Mouse (Mus musculus): ENCODE data around the gene Heatr5a. TPM values are rescaled to one million over a fixed set of nuclear protein-coding genes. Genes with fewer than 3 reads are reported as not detected.

Heatr5a gene
- not detected in 2 replicates for polyA plus RNA-seq (2012; ENCODE audit: insufficient read depth, insufficient read length, low replicate concordance, missing spikeins)

DNA sequence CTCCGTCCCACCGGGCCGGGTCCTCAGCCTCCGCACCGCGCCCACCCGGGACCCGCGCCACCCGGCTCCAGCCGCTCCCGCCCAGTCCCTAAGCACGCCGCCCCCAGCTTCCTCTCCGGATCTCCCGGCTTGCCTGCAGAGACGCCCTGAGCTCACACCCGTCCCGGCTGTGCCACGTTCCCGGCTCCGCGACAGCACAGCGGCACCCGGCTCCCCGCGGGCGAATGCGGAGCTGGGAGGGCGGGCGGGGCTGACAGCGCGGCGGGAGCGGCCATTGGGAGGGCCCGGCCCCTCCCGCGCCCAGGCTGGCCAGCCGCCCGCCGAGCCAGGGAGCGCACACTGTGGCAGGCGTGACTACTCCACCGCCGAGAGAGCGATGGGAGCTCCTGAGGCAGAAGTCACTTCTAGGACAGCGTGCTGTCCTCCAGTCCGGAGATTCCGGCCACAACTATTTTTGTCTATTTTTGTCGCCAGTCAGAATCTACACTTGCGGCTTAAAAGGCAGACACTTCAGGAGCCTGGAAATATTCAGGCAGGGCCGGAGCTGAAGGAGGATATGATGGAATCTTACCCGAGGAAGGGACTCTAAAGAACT, at the start of gene Heatr5a:
TSS of gene Heatr5a (minus strand) at position 252 of the 595 bp plus-strand sequence.
- H3K4me1 ChIP-seq (ENCODE audit: control insufficient read depth, insufficient read depth, low read length), result peaks cover 2% of the 10 kb centered on the region; the same call in 1 of the 2 replicates
- WGBS, result under 1% methylated on average over 53 of the region's 53 CpGs
- H3K4me3 ChIP-seq (ENCODE audit: insufficient read depth, low read depth, low read length), result peak within 1 kb of the TSS; percentile 94
- TF ChIP-seq CTCF (IDR thresholded peaks at IDR 0.05; ENCODE audit: insufficient read depth, low read depth, low read length) (no peak), POLR2A (IDR thresholded peaks at IDR 0.05; ENCODE audit: insufficient read depth, low read depth, low read length) (no peak)
- no peak within 1 kb of the TSS for H3K27ac ChIP-seq (ENCODE audit: insufficient read depth, low read depth, low read length)

DNA sequence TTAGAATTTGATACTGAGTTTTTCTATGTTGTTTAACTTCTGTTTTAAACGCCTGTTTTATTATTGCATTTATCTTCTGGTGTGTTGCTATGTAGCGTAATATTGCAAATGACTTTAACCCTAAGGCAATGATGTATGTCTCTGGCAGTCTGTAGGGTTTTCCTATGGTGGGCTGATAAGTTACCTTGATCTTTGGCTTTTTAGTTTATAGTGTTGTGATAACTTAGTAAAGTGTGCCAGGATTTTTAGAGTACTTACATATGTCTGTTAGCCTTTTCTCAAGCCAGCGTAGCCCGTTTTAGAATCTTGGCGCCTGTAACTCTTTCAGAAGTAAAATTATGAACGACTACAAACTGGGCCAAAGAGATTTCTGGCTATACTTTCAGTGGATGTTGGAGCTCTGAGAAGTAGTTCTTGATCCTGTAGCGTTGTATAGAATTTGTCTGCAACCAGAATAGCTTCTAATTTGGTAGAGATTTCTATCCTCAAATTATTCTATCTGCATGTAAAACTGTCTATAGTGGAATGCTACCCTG, 43.4 kb upstream of the Heatr5a start:
- no peaks in the 10 kb centered on the region for H3K4me1 ChIP-seq (ENCODE audit: control insufficient read depth, insufficient read depth, low read length)
- TF ChIP-seq POLR2A (IDR thresholded peaks at IDR 0.05; ENCODE audit: insufficient read depth, low read depth, low read length), result no peak
- TF ChIP-seq CTCF (IDR thresholded peaks at IDR 0.05; ENCODE audit: insufficient read depth, low read depth, low read length), result no peak
- 92% methylated on average over 7 of the region's 7 CpGs for WGBS
- H3K4me3 ChIP-seq (ENCODE audit: insufficient read depth, low read depth, low read length), result no peak overlapping the region
- no peak overlapping the region for H3K27ac ChIP-seq (ENCODE audit: insufficient read depth, low read depth, low read length)

DNA sequence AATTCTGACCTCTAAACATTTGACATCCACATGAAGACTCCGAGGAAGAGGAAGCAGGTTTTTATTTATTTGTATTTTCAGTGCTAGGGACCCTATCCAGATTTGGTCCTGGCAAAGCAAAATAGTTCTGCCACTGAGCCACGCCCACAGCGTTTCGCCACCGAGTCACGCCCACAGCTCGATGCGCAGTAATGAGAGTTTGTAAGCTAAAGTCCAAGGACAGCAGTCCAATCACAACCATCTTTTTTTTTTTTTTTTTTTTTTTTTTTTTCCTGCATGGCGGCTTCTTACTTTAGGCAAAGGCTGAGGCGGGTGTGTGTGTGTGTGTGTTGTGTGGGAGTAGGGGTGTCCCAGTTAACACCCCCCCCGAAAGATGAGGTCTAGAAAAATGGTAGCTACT, 42.9 kb upstream of the Heatr5a start:
- H3K27ac ChIP-seq (ENCODE audit: insufficient read depth, low read depth, low read length), result no peak overlapping the region
- 75% methylated on average over 11 of the region's 11 CpGs for WGBS
- TF ChIP-seq POLR2A (IDR thresholded peaks at IDR 0.05; ENCODE audit: insufficient read depth, low read depth, low read length) (no peak), CTCF (IDR thresholded peaks at IDR 0.05; ENCODE audit: insufficient read depth, low read depth, low read length) (no peak)
- H3K4me3 ChIP-seq (ENCODE audit: insufficient read depth, low read depth, low read length), result no peak overlapping the region
- no peaks in the 10 kb centered on the region for H3K4me1 ChIP-seq (ENCODE audit: control insufficient read depth, insufficient read depth, low read length)

DNA sequence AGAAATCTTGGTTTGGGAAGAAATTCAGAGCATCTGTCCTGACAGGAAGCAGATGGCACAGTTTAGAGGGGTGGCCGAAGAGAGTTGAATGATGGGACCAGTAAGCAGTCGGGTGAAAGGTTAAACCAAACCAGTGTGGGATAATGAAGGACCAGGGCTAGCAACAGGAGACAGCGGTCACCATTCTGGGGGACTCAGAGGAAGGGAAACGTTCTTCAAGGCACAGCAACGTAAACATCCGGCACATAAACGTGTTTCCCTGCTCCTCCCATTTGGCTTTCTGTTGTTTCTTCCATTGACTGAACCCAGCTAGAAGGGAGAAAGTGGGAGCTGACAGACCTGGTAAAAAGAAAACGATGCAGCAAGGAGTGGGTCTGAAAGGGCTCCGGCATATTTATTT, 42.2 kb upstream of the Heatr5a start:
- WGBS, result 72% methylated on average over 9 of the region's 9 CpGs

GRCm38 (mm10) chr12:52012159-52012558, 41.0 kb upstream of the Heatr5a start:
- H3K4me1 ChIP-seq (ENCODE audit: control insufficient read depth, insufficient read depth, low read length), result no peaks in the 10 kb centered on the region
- WGBS, result 87% methylated on average over 8 of the region's 8 CpGs
- TF ChIP-seq POLR2A (IDR thresholded peaks at IDR 0.05; ENCODE audit: insufficient read depth, low read depth, low read length) (no peak), CTCF (IDR thresholded peaks at IDR 0.05; ENCODE audit: insufficient read depth, low read depth, low read length) (no peak)
- H3K4me3 ChIP-seq (ENCODE audit: insufficient read depth, low read depth, low read length), result no peak overlapping the region
- H3K27ac ChIP-seq (ENCODE audit: insufficient read depth, low read depth, low read length), result no peak overlapping the region

More for the DNA sequence above, 42.2 kb upstream of the Heatr5a start:
- H3K4me3 ChIP-seq (ENCODE audit: insufficient read depth, low read depth, low read length), result no peak overlapping the region
- TF ChIP-seq CTCF (IDR thresholded peaks at IDR 0.05; ENCODE audit: insufficient read depth, low read depth, low read length), result no peak
- TF ChIP-seq POLR2A (IDR thresholded peaks at IDR 0.05; ENCODE audit: insufficient read depth, low read depth, low read length), result no peak
- no peaks in the 10 kb centered on the region for H3K4me1 ChIP-seq (ENCODE audit: control insufficient read depth, insufficient read depth, low read length)
- no peak overlapping the region for H3K27ac ChIP-seq (ENCODE audit: insufficient read depth, low read depth, low read length)

- Histone ChIP-seq H3K4me1 (ENCODE audit: control insufficient read depth, insufficient read depth, low read length) (no peaks in the 10 kb centered on the region), H3K27ac (ENCODE audit: insufficient read depth, low read depth, low read length) (no peak overlapping the region), H3K4me3 (ENCODE audit: insufficient read depth, low read depth, low read length) (no peak overlapping the region)
- WGBS, result 23% methylated on average over 2 of the region's 2 CpGs
- TF ChIP-seq CTCF (IDR thresholded peaks at IDR 0.05; ENCODE audit: insufficient read depth, low read depth, low read length) (no peak), POLR2A (IDR thresholded peaks at IDR 0.05; ENCODE audit: insufficient read depth, low read depth, low read length) (no peak)
Measured at GRCm38 (mm10) chr12:52010630-52010961, 39.5 kb upstream of the Heatr5a start.

GRCm38 (mm10) chr12:52009928-52010629, 39.0 kb upstream of the Heatr5a start:
- Histone ChIP-seq H3K4me3 (ENCODE audit: insufficient read depth, low read depth, low read length) (no peak overlapping the region), H3K27ac (ENCODE audit: insufficient read depth, low read depth, low read length) (no peak overlapping the region), H3K4me1 (ENCODE audit: control insufficient read depth, insufficient read depth, low read length) (no peaks in the 10 kb centered on the region)
- TF ChIP-seq CTCF (IDR thresholded peaks at IDR 0.05; ENCODE audit: insufficient read depth, low read depth, low read length), result no peak
- TF ChIP-seq POLR2A (IDR thresholded peaks at IDR 0.05; ENCODE audit: insufficient read depth, low read depth, low read length), result no peak
- 17% methylated on average over 15 of the region's 15 CpGs for WGBS

DNA sequence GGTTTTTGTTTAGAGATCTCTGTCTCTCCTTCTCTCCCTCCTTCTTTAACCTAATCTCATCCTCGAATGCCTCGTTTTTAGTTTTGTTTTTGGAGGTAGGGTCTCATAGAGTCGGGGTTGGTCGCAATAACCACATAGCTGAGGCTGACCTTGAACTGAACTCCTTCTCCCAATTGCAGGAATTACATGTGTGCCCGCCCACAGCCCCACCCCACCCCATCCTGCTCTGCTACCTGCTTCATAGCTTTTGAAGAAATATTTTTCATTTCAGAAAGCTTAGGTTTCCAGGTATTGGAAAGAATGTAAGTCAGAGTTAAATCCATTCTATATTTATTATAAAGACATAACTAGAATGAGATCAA, 35.5 kb upstream of the Heatr5a start:
- TF ChIP-seq CTCF (IDR thresholded peaks at IDR 0.05; ENCODE audit: insufficient read depth, low read depth, low read length) (no peak), POLR2A (IDR thresholded peaks at IDR 0.05; ENCODE audit: insufficient read depth, low read depth, low read length) (no peak)
- Histone ChIP-seq H3K4me3 (ENCODE audit: insufficient read depth, low read depth, low read length) (peak overlapping the region; percentile 92), H3K4me1 (ENCODE audit: control insufficient read depth, insufficient read depth, low read length) (no peaks in the 10 kb centered on the region), H3K27ac (ENCODE audit: insufficient read depth, low read depth, low read length) (no peak overlapping the region)
- WGBS, result 43% methylated on average over 5 of the region's 5 CpGs

- WGBS, result 1% methylated on average over 46 of the region's 46 CpGs
- TF ChIP-seq CTCF (IDR thresholded peaks at IDR 0.05; ENCODE audit: insufficient read depth, low read depth, low read length), result 0 out of 2 replicates have a peak, but pooled peaks have one; percentile 14
- TF ChIP-seq POLR2A (IDR thresholded peaks at IDR 0.05; ENCODE audit: insufficient read depth, low read depth, low read length), result peak; percentile 98
Measured at GRCm38 (mm10) chr12:52005877-52006632, 34.9 kb upstream of the Heatr5a start, which contains the start of gene Dtd2. TSS of gene Dtd2 (minus strand) at chr12:52006501.

More at GRCm38 (mm10) chr12:52005877-52006632, 34.9 kb upstream of the Heatr5a start, which contains the start of gene Dtd2:
- H3K4me1 ChIP-seq (ENCODE audit: control insufficient read depth, insufficient read depth, low read length), result no peaks in the 10 kb centered on the region
- H3K27ac ChIP-seq (ENCODE audit: insufficient read depth, low read depth, low read length), result no peak within 1 kb of the TSS
- H3K4me3 ChIP-seq (ENCODE audit: insufficient read depth, low read depth, low read length), result peak within 1 kb of the TSS; percentile 92

All from olfactory bulb, adult 2 months (tissue).